Mouse (Mus musculus): Measurements from ENCODE around the gene Rab15.

DNA sequence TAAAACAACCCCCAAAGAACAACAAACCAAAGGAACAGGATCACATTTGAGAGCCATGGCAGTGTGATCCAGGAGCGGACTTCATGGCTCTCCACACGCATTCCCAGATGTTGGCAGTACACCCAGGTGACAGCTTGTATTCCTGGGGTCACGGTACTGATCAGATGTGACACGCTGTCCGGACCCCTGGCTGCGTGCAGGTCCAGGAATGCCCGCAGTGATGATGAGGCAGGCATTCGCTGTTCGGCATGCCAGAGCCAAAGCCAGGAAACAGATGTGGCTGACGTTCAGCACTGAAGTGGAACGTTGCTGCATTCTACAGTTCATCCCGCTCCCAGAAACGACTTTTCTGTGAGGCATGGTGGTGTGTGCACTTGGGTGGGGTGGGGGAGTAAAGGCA, 42.6 kb upstream of the Rab15 start:
- TF ChIP-seq POLR2A (IDR thresholded peaks at IDR 0.05; ENCODE audit: borderline replicate concordance, insufficient read depth, low read length) (no peak), CTCF (IDR thresholded peaks at IDR 0.05; ENCODE audit: borderline replicate concordance, insufficient read depth, low read depth, low read length) (no peak)
